Mouse (Mus musculus): ENCODE results near the gene Cand1.

DNA sequence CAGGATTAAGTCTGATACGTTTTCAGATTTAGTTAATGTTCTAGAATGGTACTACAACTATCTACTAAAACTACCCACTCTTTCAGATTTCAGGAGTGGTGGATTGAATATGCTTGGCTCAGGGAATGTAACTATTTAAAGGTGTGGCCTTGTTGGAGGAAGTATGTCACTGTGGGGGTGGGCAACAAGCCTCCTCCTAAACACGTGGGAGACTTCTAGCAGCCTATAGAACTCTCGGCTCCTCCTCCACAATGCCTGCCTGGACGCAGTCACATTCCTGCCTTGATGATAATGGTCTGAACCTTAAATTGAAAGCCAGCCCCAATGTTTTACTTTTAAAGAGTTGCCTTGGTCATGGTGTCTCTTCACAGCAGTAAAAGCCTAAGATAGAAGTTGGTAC is 16.2 kb downstream of the Cand1 start:
- TF ChIP-seq CTCF (conservative IDR thresholded peaks at IDR 0.05; ENCODE audit: low read length), result no peak
- no peak for TF ChIP-seq NANOG (IDR thresholded peaks at IDR 0.05; ENCODE audit: borderline replicate concordance, low read length)
- no peak for TF ChIP-seq POU5F1 (IDR thresholded peaks at IDR 0.05; ENCODE audit: borderline replicate concordance, low read length)

Data from E14TG2a.4 (cell line).